Mouse (Mus musculus) ovary, postnatal 14 days (tissue): ENCODE measurements around the gene Fitm2.
A peak's percentile ranks its signal among the peaks of the same experiment; 100 is the strongest.
"Not testable (repeated sequence)": the region's sequence is repeated elsewhere in the genome, so short reads cannot be mapped to it uniquely, and the experiment has no call there.

Experiments
- DNase-seq: peaks from one replicate; pipeline ENCODE4 v3.0.0; 2022; ENCODE audit warnings: low spot score

Fitm2 gene

GRCm38 (mm10) chr2:163463251-163463769 is 9.1 kb downstream of the Fitm2 start:
- no peak for DNase-seq

DNA sequence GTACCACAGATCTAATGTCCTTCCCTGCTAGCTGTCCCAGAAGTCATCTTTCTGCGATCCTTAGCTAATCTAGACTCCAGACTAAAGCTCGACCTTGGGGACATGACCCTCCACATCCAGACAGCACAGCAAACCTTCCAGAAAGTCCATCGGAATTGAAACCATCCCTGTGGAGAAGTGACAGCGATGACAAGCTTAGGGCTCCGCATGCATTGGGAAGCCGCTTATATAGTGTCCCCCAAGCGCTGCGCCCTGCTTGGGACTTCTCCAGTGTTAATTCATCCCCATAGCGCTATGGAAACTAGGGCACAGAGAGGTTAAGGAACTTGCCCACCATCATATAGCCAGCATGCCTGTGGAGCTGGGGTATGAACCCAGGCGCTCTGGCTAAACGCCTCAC is 9.6 kb downstream of the Fitm2 start:
- DNase-seq = no peak

- DNase-seq = no peak
These were observed 10.0 kb downstream of the Fitm2 start for GRCm38 (mm10) chr2:163462386-163462785.

GRCm38 (mm10) chr2:163461307-163461706 is 11.1 kb downstream of the Fitm2 start:
- DNase-seq = not testable (repeated sequence)

GRCm38 (mm10) chr2:163460622-163461021 is 11.8 kb downstream of the Fitm2 start:
- DNase-seq = no peak

DNA sequence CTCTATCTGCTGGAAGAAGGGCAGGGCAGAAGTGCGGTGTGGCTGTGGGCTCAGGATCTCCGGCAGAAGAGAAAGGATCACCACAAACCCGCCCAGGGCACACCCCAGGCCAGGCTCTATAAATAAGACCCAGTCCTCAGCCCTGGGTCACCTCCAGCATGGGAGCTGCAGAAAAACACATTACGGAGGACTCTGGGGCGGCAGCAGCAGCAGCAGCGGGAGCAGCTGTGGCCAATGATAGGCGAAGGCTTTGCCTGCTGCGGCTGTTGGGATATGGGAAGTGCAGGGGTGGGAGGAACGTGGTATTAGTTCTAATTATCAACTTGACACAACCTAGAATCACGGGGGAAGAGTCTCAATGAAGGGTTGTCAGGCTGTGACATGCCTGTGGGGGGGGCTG is 13.0 kb downstream of the Fitm2 start:
- no peak for DNase-seq

DNA sequence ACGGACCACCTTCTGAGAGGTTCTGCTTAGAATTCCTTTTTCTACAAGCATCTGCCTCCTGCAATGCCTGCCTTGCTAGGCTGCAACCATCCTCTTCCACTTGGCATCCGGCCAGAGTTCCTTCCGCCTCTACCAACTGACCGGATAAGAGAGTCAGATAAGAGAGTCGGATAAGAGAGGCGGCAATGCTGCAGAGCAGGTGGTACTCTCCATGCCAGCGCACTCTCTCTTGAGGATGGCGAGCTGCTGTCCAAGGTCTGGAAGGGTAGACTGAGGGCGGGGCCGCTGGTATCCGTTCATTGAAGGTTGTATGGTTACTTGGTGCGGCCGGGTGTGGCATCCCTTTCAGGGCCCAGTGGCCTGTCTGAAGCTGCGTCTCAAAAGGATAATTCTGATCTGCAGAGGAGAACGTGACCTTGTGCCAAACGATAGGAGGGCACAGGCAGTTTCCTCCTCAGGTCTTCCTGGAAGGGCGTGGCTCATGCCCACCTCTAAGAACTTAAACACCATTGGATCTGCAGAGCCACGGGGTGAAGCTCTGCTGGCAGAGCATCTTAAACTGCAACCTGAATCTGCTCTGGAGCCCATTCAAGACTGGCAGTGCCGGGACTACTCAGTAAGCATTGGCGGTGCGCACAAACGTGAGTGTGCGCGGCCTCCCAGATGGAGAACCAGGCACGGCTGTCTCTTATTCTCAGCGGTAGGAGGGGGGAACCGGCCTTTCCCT is 13.7 kb downstream of the Fitm2 start:
- DNase-seq = no peak

GRCm38 (mm10) chr2:163453378-163453777 is 19.1 kb downstream of the Fitm2 start:
- DNase-seq = no peak

DNA sequence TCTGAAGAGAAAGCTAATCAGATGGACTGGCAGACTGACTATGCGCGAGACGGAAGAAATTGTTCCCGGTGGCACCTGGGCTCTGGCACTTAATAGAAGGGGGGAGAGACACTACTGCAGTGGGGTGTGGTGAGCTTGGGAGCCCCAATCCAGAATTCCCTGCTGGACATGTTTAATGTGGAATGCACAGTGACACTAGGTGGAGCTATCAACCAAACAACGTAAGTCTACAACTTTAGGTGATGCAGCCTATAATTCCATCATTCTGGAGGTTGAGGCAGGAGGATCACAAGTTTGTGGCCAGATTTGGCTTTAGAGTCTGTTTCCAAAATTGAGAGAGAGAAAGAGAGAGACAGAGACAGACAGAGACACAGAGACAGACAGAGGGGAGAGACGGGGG is 19.7 kb downstream of the Fitm2 start:
- DNase-seq = no peak

- no peak for DNase-seq
These were observed 21.6 kb downstream of the Fitm2 start for GRCm38 (mm10) chr2:163450668-163451295.

GRCm38 (mm10) chr2:163449276-163449675 is 23.2 kb downstream of the Fitm2 start:
- no peak for DNase-seq

DNA sequence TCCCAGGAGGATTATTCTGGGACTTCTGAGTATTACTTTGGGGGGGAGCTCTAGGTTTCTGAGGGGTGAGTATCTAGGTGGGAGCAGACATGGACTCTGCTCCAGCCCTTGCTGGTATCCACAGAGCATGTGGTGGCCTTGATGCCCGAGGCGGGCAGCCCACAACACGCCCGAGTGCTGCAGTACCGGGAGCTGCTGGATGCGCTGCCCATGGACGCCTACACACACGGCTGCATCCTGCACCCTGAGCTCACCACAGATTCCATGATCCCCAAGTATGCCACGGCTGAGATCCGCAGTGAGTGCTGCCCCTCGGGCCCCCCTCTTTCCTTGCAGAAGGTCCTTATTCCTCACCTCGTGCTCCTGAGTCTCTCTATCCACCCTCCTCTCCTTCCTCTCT is 25.1 kb downstream of the Fitm2 start:
- DNase-seq = no peak

DNA sequence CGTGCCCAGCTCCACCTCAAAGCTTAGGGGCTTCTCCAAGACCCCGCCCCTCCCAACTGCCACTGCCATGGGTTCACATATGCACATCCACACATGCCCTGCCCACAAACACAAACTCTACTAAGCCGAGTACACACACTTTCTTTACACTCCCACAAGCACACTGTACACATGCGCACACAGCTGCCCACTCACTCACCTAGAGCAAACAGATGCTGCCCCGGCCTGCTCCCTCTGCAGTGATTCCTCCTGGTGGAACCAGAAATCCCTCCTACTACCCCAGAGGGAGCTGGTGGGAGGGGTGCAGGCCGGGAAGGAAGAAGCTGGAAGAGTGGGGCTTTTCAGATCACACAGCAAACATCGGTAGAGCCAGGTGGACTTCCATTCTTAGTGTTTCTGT is 28.4 kb downstream of the Fitm2 start:
- no peak for DNase-seq

GRCm38 (mm10) chr2:163443543-163443942 is 28.9 kb downstream of the Fitm2 start:
- DNase-seq = no peak

DNA sequence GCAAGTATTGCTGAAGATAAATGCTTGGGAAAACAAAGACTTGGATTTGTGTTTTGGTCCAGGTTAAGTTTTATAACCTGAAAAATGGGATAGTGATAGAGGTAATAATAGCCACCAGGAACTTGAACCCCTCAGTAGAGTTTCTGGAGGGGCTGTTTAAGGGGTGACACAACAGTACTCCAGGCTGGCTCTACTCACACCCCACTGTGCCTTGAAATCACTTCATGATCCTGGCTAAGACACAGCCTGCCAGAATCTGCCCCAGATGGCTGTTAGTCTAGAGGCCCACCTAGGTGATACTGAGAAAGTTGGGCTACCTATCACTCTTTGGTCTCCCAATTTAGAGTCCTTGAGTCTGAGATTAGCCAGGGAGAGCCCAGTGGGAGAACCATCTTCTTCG is 32.9 kb downstream of the Fitm2 start:
- no peak for DNase-seq

- peak; percentile 25 for DNase-seq
These were observed 33.6 kb downstream of the Fitm2 start for GRCm38 (mm10) chr2:163438619-163439451.

DNA sequence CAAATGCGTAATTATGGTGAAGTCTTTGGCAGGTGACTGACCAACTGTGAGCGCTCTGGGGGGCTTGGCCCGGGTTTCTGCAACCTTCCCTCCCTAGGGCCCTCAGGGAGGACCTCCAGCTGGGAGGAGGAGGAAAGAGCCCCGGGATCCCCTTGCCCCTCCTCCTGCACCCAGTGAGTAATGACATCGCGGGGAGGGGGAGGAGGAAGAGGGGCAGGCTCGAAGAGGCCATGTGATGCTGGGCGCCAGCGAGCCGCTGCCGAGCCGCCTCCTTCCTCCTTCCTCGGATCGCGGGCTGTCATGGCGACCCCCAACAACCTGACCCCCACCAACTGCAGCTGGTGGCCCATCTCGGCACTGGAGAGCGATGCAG is 34.2 kb downstream of the Fitm2 start, which contains the start of gene Gdap1l1:
TSS of gene Gdap1l1 (plus strand) at position 231 of the 373 bp plus-strand sequence.
- no peak for DNase-seq

DNA sequence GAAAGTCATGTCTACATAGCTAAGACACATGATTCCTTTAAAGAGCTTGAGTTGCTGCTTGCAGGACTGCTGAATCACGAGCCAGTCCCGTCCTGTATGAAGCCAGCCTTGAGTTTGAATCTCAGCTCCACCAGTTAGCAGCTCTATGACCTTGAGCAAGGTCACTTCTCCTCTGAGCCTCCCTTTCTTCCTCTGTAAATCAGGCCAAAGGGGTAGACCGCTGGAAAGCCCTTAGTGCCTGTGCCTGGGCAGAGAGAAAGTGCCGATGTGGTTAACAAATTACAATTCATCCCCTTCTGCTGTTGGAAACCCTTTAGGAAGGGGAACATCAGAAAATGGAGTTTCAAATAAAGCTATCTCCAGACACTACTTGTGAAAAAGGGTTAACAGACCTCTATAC is 34.6 kb downstream of the Fitm2 start:
- DNase-seq = no peak

DNA sequence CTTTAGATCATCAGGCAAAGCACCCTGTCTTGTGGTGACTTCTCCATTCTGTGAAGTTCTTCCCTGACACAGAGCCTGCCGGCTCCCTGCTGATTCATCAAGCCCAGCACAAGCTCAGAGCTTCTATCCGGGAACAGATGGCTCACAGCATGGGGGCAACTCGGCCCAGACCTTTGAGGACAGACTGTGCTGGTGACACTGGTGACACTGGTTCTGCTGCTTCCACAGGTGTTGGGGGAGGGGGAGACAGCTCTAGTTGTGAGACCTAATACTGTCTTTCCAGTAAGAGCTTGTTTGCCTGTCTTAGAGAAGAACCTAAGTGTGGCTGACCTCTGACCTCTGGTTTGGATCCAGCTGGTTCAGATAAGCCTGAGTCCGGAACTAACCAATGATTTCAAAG is 38.5 kb downstream of the Fitm2 start:
- no peak for DNase-seq

DNA sequence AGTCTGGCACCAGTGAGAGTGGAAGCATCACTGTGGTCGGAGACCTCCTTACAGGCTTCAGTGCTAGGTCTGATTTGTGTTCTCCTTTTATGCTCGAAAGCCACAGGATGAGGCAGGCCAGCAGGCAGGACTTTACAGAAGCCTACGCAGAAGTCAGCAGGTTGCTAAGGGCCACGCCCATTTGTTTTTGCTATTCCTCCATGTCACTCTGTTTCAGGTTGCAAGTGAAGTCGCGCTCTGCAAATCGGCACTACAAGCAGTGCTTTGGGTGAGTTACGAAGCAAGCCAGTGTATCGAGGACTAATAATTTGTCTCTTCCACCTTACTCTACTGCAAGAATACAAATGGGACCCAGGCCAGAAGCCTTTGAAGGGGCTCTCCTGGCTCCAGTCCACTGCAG is 41.1 kb downstream of the Fitm2 start:
- DNase-seq = no peak

GRCm38 (mm10) chr2:163428346-163429011 is 44.0 kb downstream of the Fitm2 start:
- DNase-seq = no peak

- no peak for DNase-seq
These were observed 47.8 kb downstream of the Fitm2 start, which contains the start of gene Oser1 for GRCm38 (mm10) chr2:163424597-163424996. Gene Oser1, minus strand, starts transcription at chr2:163424697.
